In the genomic region with DNA sequence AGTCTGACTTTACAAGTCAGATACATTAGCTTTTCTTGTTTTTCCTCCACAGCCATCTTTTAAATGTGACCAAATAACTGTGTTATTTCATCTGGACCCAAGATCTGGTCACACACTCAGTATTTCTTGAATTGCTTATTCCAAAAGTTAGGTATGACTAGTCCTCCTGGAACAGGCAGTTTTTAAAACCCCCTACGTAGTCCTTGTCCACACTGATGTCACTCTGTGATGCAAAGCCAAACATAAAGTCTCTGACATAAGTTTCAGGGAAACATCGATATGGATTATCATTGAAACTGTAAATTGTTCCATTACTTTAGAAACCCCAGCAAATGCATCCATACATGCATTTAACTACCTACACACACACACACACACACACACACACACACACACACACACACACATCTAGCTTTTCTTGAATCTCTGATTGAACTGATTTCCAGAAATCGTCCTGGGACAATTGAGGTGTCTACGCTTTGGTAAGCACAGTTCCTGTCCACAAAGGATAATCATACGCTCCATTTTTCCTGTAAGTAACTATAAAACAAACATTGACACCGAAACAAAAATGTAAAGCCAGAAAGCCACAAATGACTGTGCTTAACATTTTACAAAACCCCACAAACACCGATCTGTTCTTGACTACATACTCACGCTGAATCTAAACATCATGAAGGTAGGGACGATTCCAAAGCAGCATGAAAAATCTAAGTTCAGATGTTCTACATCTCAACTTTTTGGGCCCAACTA, we compare ENCODE assay signal across 8 mouse cellular contexts. TPM values are rescaled to one million over a fixed set of nuclear protein-coding genes. Genes with fewer than 3 reads are reported as not detected.
DNase-seq lines count a peak whose midpoint lies in the region; ATAC-seq and TF ChIP-seq lines count a peak whose summit lies in the region.

No protein-coding gene starts in this region.

- H3K27me3 ChIP-seq in kidney, postnatal 0 days (ENCODE audit: insufficient read depth, low read length), result no peaks in the 10 kb centered on the region
- no peaks in the 10 kb centered on the region for H3K27me3 ChIP-seq in hindbrain, embryonic 13.5 days
- H3K27me3 ChIP-seq in midbrain, postnatal 0 days (ENCODE audit: insufficient read depth, low read length), result no peaks in the 10 kb centered on the region

- peak overlapping the region; percentile 93 for H3K4me3 ChIP-seq in kidney, postnatal 0 days (replicated peaks; ENCODE audit: low read depth, low read length)
- peak overlapping the region; percentile 80 for H3K4me3 ChIP-seq in hindbrain, embryonic 13.5 days
- peak overlapping the region; percentile 86 for H3K4me3 ChIP-seq in midbrain, postnatal 0 days (ENCODE audit: low read depth, low read length)

- no peak for ATAC-seq in kidney, postnatal 0 days (replicated peaks; ENCODE audit: low FRiP score, low read depth)
- no peak for ATAC-seq in hindbrain, embryonic 13.5 days (ENCODE audit: low FRiP score)
- ATAC-seq in midbrain, postnatal 0 days (ENCODE audit: low FRiP score), result no peak
- ATAC-seq in megakaryocyte-erythroid progenitor cell, adult 5-6 weeks (replicated peaks; ENCODE audit: low FRiP score, low TSS enrichment, poor library complexity, severe bottlenecking), result no peak
- no peak for ATAC-seq in monocyte, adult 5-6 weeks (replicated peaks; ENCODE audit: insufficient number of reproducible peaks, low FRiP score, low TSS enrichment, poor library complexity, severe bottlenecking)

- no peaks in the 10 kb centered on the region for H3K36me3 ChIP-seq in kidney, postnatal 0 days (ENCODE audit: insufficient read depth, low read length)
- H3K36me3 ChIP-seq in hindbrain, embryonic 13.5 days, result no peaks in the 10 kb centered on the region
- H3K36me3 ChIP-seq in midbrain, postnatal 0 days (ENCODE audit: insufficient read depth, low read length), result no peaks in the 10 kb centered on the region

- peak overlapping the region; percentile 55 for H3K4me2 ChIP-seq in kidney, postnatal 0 days (ENCODE audit: low read length)
- H3K4me2 ChIP-seq in hindbrain, embryonic 13.5 days, result peak overlapping the region; percentile 75
- peak overlapping the region; percentile 71 for H3K4me2 ChIP-seq in midbrain, postnatal 0 days (ENCODE audit: low read depth, low read length, poor library complexity, severe bottlenecking)

- TF ChIP-seq CTCF in kidney, postnatal 0 days (IDR thresholded peaks at IDR 0.05; ENCODE audit: low read depth), result no peak
- no peak for TF ChIP-seq CTCF in midbrain, postnatal 0 days (IDR thresholded peaks at IDR 0.05)

- H3K27ac ChIP-seq in kidney, postnatal 0 days, result no peak overlapping the region
- H3K27ac ChIP-seq in hindbrain, embryonic 13.5 days, result no peak overlapping the region
- H3K27ac ChIP-seq in midbrain, postnatal 0 days (ENCODE audit: low read depth, low read length), result no peak overlapping the region

- no peaks in the 10 kb centered on the region for H3K9me3 ChIP-seq in kidney, postnatal 0 days (replicated peaks; ENCODE audit: low read length)
- no peaks in the 10 kb centered on the region for H3K9me3 ChIP-seq in hindbrain, embryonic 13.5 days
- H3K9me3 ChIP-seq in midbrain, postnatal 0 days (ENCODE audit: low read length), result no peaks in the 10 kb centered on the region

- peak overlapping the region; percentile 87 for H3K9ac ChIP-seq in kidney, postnatal 0 days (ENCODE audit: low read depth, low read length)
- H3K9ac ChIP-seq in hindbrain, embryonic 13.5 days, result peak overlapping the region; percentile 94
- peak overlapping the region; percentile 83 for H3K9ac ChIP-seq in midbrain, postnatal 0 days (replicated peaks; ENCODE audit: low read length, poor library complexity, severe bottlenecking)

- WGBS in kidney, postnatal 0 days, result 7% methylated on average over 9 of the region's 9 CpGs
- WGBS in hindbrain, embryonic 13.5 days, result 13% methylated on average over 9 of the region's 9 CpGs
- 9% methylated on average over 9 of the region's 9 CpGs for WGBS in midbrain, postnatal 0 days

- peak; percentile 33 for DNase-seq in kidney, postnatal 0 days (ENCODE audit: low spot score)
- DNase-seq in kidney, postnatal 4 days, result no peak
- DNase-seq in brain, adult 2 months (ENCODE audit: low read depth, low spot score), result peak; percentile 21
- DNase-seq in midbrain, postnatal 0 days (ENCODE audit: low spot score), result peak; percentile 6
- DNase-seq in cerebellum, adult 18-20 months, result no peak

- no peaks in the 10 kb centered on the region for H3K4me1 ChIP-seq in kidney, postnatal 0 days (replicated peaks; ENCODE audit: insufficient read depth, low read length)
- H3K4me1 ChIP-seq in hindbrain, embryonic 13.5 days (replicated peaks), result peaks cover 21% of the 10 kb centered on the region
- peaks cover 8% of the 10 kb centered on the region; the same call in 1 of the 2 replicates for H3K4me1 ChIP-seq in midbrain, postnatal 0 days (ENCODE audit: insufficient read depth, low read length)

RNA-seq across cellular contexts. Expression of gene Ptpn4, which starts 1.5 kb away (rescaled TPM):
- 5.3 and 5.9 TPM in 2 replicates for polyA plus RNA-seq in kidney, postnatal 0 days (2015; fragmentation: Nextera tagmentation; extraction: Ambion mirVana)
- polyA plus RNA-seq in hindbrain, embryonic 13.5 days (2015; fragmentation: Nextera tagmentation; extraction: Ambion mirVana), result 11.4 and 12.1 TPM in 2 replicates
- 46.5 and 53.1 TPM in 2 replicates for total RNA-seq in midbrain, postnatal 0 days (2014; rRNA removed)
- polyA plus RNA-seq in midbrain, postnatal 0 days (2015; fragmentation: Nextera tagmentation; extraction: Ambion mirVana), result 4.2 and 7.0 TPM in 2 replicates
- 21.0 and 26.4 TPM in 2 replicates for total RNA-seq in megakaryocyte-erythroid progenitor cell, adult 5-6 weeks (2014; fragmentation: Nextera tagmentation)
- 10.1 and 13.9 TPM in 2 replicates for total RNA-seq in megakaryocyte-erythroid progenitor cell, adult 5-6 weeks (2017)
- total RNA-seq in monocyte, adult 5-6 weeks (2017), result 20.2 to 103 TPM (median 20.9 TPM) in 3 replicates

Comparison
In these comparisons a context has a peak if more than half of its experiments do, and no peak if none do; other contexts are left out.
1. DNase-seq: peak in kidney, postnatal 0 days (single experiment), brain, adult 2 months (single experiment) and midbrain, postnatal 0 days (single experiment); none in kidney, postnatal 4 days (0 of 2) and cerebellum, adult 18-20 months (0 of 2).
2. Peak in every context shown above with its lines, with median percentiles within 50 percentile points of each other: H3K4me2 ChIP-seq, H3K4me3 ChIP-seq and H3K9ac ChIP-seq.